Mouse (Mus musculus) olfactory bulb, adult 2 months (tissue): Measurements from ENCODE around the gene Tmem17. TPM values are rescaled to one million over a fixed set of nuclear protein-coding genes. Genes with fewer than 3 reads are reported as not detected.

Experiments used
- H3K27ac ChIP-seq: fragments of 200-500 bp; 2 replicates; pipeline ENCODE4 v1.5.1; 2012; ENCODE audit warnings: low read depth, low read length; ENCODE audit not compliant: insufficient read depth
- H3K4me1 ChIP-seq: fragments of 200-500 bp; 2 replicates; pipeline ENCODE4 v1.6.1; 2012; ENCODE audit warnings: low read length; ENCODE audit not compliant: control insufficient read depth, insufficient read depth
- H3K4me3 ChIP-seq: fragments of 200-500 bp; 2 replicates; pipeline ENCODE4 v1.5.1; 2012; ENCODE audit warnings: mild to moderate bottlenecking, low read depth, low read length, moderate library complexity; ENCODE audit not compliant: insufficient read depth
- CTCF ChIP-seq: fragments of 200-500 bp; IDR thresholded peaks from 2 replicates; pipeline ENCODE4 v1.5.1; 2012; ENCODE audit warnings: low read depth, mild to moderate bottlenecking, low read length, moderate library complexity; ENCODE audit not compliant: insufficient read depth
- POLR2A ChIP-seq: fragments of 200-500 bp; IDR thresholded peaks from 2 replicates; pipeline ENCODE4 v1.6.1; 2012; ENCODE audit warnings: mild to moderate bottlenecking, low read depth, low read length, moderate library complexity; ENCODE audit not compliant: insufficient read depth
- WGBS: fragments of 180-500 bp; shearing (Covaris S2); methylation state at CpG from one replicate; pipeline ENCODE4 v1.1.7; 2018; 5-methylcytosine and 5-hydroxymethylcytosine counted together
- polyA plus RNA-seq: library from polyadenylated mRNA; stranded (reverse); fragments of >200 nt; gene quantifications from 2 replicates; pipeline ENCODE4 v1.2.4, GENCODE M21; 2012; ENCODE audit warnings: low replicate concordance; ENCODE audit not compliant: missing spikeins, insufficient read depth, insufficient read length

The Tmem17 gene
- polyA plus RNA-seq, 1 experiment = not detected

DNA sequence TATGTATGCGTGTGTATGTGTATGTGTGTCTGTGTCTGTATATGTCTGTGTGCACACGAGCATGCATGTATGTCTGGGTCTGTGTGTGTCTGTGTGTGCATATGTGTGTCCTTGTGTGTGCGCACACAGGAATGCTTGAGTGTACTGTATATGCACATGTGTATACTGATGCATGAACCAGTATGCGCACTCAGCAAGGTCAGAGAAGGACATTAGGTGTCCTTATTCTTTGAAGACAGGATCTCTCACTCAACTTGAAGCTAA, 49.4 kb downstream of the Tmem17 start:
- 82% methylated on average over 4 of the region's 4 CpGs for WGBS
- H3K4me3 ChIP-seq = no peak overlapping the region
- TF ChIP-seq CTCF = no peak
- no peak for TF ChIP-seq POLR2A
- peak overlapping the region; percentile 76 for H3K27ac ChIP-seq
- H3K4me1 ChIP-seq = peaks cover 4% of the 10 kb centered on the region

DNA sequence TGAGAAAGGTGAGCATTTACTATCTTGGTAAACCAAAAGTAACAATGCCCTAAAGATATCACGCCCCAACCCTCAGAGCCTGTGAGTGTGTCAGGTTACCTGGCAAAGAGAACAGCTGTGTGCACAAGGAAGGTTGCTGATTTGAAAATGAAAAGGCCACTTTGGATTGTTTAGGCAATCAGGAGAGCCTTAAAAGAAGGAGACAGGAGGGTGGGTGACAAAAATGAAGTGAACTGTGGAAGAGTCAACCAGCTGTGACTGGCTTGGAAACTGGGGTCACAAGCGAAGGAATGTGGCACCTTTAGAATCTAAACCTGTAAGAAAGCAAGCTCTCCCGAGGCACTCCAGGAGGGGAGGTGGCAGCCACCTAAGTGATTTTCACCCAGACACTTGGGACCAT, 51.8 kb downstream of the Tmem17 start:
- no peak for TF ChIP-seq POLR2A
- TF ChIP-seq CTCF = no peak
- H3K27ac ChIP-seq = no peak overlapping the region
- 91% methylated on average over 3 of the region's 3 CpGs for WGBS
- H3K4me3 ChIP-seq = no peak overlapping the region
- H3K4me1 ChIP-seq = peaks cover 4% of the 10 kb centered on the region

DNA sequence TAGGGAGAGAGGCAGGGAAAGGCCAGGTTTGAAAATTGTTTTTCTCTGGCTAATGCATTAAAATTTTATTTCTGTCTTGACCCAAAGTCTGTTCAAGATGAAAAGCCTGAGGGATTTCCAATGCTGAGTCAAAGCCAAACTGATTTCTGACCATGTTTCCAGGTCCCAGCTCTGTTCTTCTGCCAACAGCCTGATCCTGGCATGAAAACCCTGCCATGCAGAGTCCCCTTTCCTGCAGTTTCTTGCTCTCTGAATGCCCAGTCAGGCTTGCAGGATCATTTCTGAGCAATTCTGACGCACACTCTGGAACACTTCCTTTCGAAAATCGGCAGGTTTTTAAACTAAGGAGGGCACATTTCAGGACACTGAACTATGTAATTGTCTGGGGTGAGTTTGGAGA, 52.8 kb downstream of the Tmem17 start:
- H3K4me1 ChIP-seq = peaks cover 4% of the 10 kb centered on the region
- WGBS = 61% methylated on average over 3 of the region's 3 CpGs
- H3K27ac ChIP-seq = no peak overlapping the region
- TF ChIP-seq CTCF = no peak
- TF ChIP-seq POLR2A = no peak
- no peak overlapping the region for H3K4me3 ChIP-seq

Other genes with a start within 250 kb of the Tmem17 start
- not detected in 2 replicates for gene Ehbp1, start 169.8 kb upstream of the Tmem17 start, polyA plus RNA-seq